Mouse (Mus musculus) limb, embryonic 14.5 days (tissue): ENCODE data around the gene Steap4. TPM values are rescaled to one million over a fixed set of nuclear protein-coding genes. Genes with fewer than 3 reads are reported as not detected.

Source experiments
- ATAC-seq: fragments of 200-750 bp; cut with Nextera tagmentation; 2 replicates; pipeline ENCODE4 v1.8.0; 2017; ENCODE audit warnings: low read depth, moderate number of reproducible peaks, moderate TSS enrichment; ENCODE audit not compliant: low FRiP score
- DNase-seq: peaks from one replicate; pipeline ENCODE4 v3.0.0-alpha.2; 2015; ENCODE audit warnings: low spot score
- H3K27ac ChIP-seq: fragments of 300-500 bp; sonication (generic); replicated peaks from 2 replicates; pipeline ENCODE4 v1.5.1; 2014; ENCODE audit warnings: low read depth, mild to moderate bottlenecking, low read length, moderate library complexity, mixed read lengths
- H3K27me3 ChIP-seq: fragments of 300-500 bp; sonication (generic); 2 replicates; pipeline ENCODE4 v1.6.1; 2014; ENCODE audit warnings: low read length, mixed read lengths; ENCODE audit not compliant: control insufficient read depth, insufficient read depth
- H3K36me3 ChIP-seq: fragments of 300-500 bp; sonication (generic); 2 replicates; pipeline ENCODE4 v1.6.1; 2014; ENCODE audit warnings: mild to moderate bottlenecking, low read length, moderate library complexity, mixed read lengths; ENCODE audit not compliant: control insufficient read depth, insufficient read depth
- H3K4me1 ChIP-seq: fragments of 300-500 bp; sonication (generic); 2 replicates; pipeline ENCODE4 v1.6.1; 2014; ENCODE audit warnings: antibody characterized with exemption, low read length, mixed read lengths; ENCODE audit not compliant: control insufficient read depth, insufficient read depth
- H3K4me2 ChIP-seq: fragments of 300-500 bp; sonication (generic); replicated peaks from 2 replicates; pipeline ENCODE4 v1.6.1; 2014; ENCODE audit warnings: low read depth, mild to moderate bottlenecking, low read length, moderate library complexity; ENCODE audit not compliant: severe bottlenecking
- H3K4me3 ChIP-seq: fragments of 300-500 bp; sonication (generic); replicated peaks from 2 replicates; pipeline ENCODE4 v1.5.1; 2014; ENCODE audit warnings: low read length
- H3K9ac ChIP-seq: fragments of 300-500 bp; sonication (generic); 2 replicates; pipeline ENCODE4 v1.6.1; 2014; ENCODE audit warnings: mild to moderate bottlenecking, low read depth, low read length, moderate library complexity; ENCODE audit not compliant: severe bottlenecking
- H3K9me3 ChIP-seq: fragments of 300-500 bp; sonication (generic); 2 replicates; pipeline ENCODE4 v1.6.1; 2016; ENCODE audit warnings: low read length; ENCODE audit not compliant: control insufficient read depth
- POLR2A ChIP-seq: fragments of 200-500 bp; IDR thresholded peaks from 2 replicates; pipeline ENCODE4 v1.8.0; 2012; ENCODE audit warnings: inconsistent platforms, mild to moderate bottlenecking, moderate library complexity, borderline replicate concordance; ENCODE audit not compliant: insufficient read depth, insufficient read length; ENCODE audit errors: extremely low read depth
- WGBS: fragments of 180-500 bp; shearing (Covaris S2); extraction: QIAGEN DNeasy Blood & Tissue Kit; methylation state at CpG from one replicate; pipeline ENCODE4 v1.1.7; 2014; 5-methylcytosine and 5-hydroxymethylcytosine counted together
- polyA plus RNA-seq, 2 experiments: library from polyadenylated mRNA; depleted of rRNA in 1 of 2; stranded (reverse) in 1 of 2; unstranded in 1 of 2; fragments of >200 nt; fragmentation: Nextera tagmentation in 1 of 2; extraction: Ambion mirVana in 1 of 2; gene quantifications; 2 replicates each; pipeline versions ENCODE4 v1.2.1 to v1.2.3; 2012 to 2014

Gene Steap4
- polyA plus RNA-seq (2012; rRNA removed) (8.9 and 9.3 TPM in 2 replicates), polyA plus RNA-seq (2014; fragmentation: Nextera tagmentation; extraction: Ambion mirVana) (9.3 TPM in 2 replicates)

- H3K4me2 ChIP-seq, result peak within 1 kb of the TSS; percentile 60
- ATAC-seq (peak; percentile 57; the same call in 1 of the 2 replicates), DNase-seq (peak; percentile 45)
- H3K4me3 ChIP-seq, result peak within 1 kb of the TSS; percentile 34
- no peaks in the 10 kb centered on the region for H3K36me3 ChIP-seq
- no peaks in the 10 kb centered on the region for H3K27me3 ChIP-seq
- H3K9me3 ChIP-seq, result no peaks in the 10 kb centered on the region
- TF ChIP-seq POLR2A, result no peak
- H3K9ac ChIP-seq, result peak within 1 kb of the TSS; percentile 51
- peaks cover 4% of the 10 kb centered on the region; the same call in 1 of the 2 replicates for H3K4me1 ChIP-seq
- H3K27ac ChIP-seq, result no peak within 1 kb of the TSS
- 3% methylated on average over 15 of the region's 20 CpGs for WGBS
Observed at GRCm38 (mm10) chr5:7960176-7960575, at the start of gene Steap4. Steap4 (plus strand) TSS chr5:7960457.

- Histone ChIP-seq H3K27me3 (no peaks in the 10 kb centered on the region), H3K36me3 (no peaks in the 10 kb centered on the region), H3K4me1 (no peaks in the 10 kb centered on the region), H3K4me2 (no peak overlapping the region), H3K4me3 (no peak overlapping the region), H3K9ac (no peak overlapping the region), H3K27ac (no peak overlapping the region), H3K9me3 (no peaks in the 10 kb centered on the region)
- no peak for DNase-seq
- 70% methylated on average over 3 of the region's 3 CpGs for WGBS
- TF ChIP-seq POLR2A, result no peak
- no peak for ATAC-seq
Observed at GRCm38 (mm10) chr5:7911975-7912374, 48.3 kb upstream of the Steap4 start.

- no peaks in the 10 kb centered on the region for H3K9me3 ChIP-seq
- no peak overlapping the region for H3K27ac ChIP-seq
- no peak overlapping the region for H3K4me3 ChIP-seq
- no peak overlapping the region for H3K4me2 ChIP-seq
- H3K27me3 ChIP-seq, result no peaks in the 10 kb centered on the region
- no peak overlapping the region for H3K9ac ChIP-seq
- H3K36me3 ChIP-seq, result no peaks in the 10 kb centered on the region
- DNase-seq (peak; percentile 63), ATAC-seq (peak; percentile 50)
- 63% methylated on average over 11 of the region's 11 CpGs for WGBS
- TF ChIP-seq POLR2A, result no peak
- no peaks in the 10 kb centered on the region for H3K4me1 ChIP-seq
Observed at GRCm38 (mm10) chr5:7917501-7918295, 42.6 kb upstream of the Steap4 start.

GRCm38 (mm10) chr5:7918296-7918579 lies 42.0 kb upstream of the Steap4 start:
- peak overlapping the region; percentile 9; the same call in 1 of the 2 replicates for H3K27ac ChIP-seq
- no peak for DNase-seq
- H3K4me2 ChIP-seq, result no peak overlapping the region
- no peaks in the 10 kb centered on the region for H3K36me3 ChIP-seq
- no peaks in the 10 kb centered on the region for H3K9me3 ChIP-seq
- no peaks in the 10 kb centered on the region for H3K4me1 ChIP-seq
- no peaks in the 10 kb centered on the region for H3K27me3 ChIP-seq
- H3K9ac ChIP-seq, result no peak overlapping the region
- 67% methylated on average over 5 of the region's 5 CpGs for WGBS
- no peak overlapping the region for H3K4me3 ChIP-seq
- TF ChIP-seq POLR2A, result no peak
- no peak; the same call in 1 of the 2 replicates for ATAC-seq

- no peak for ATAC-seq
Observed at GRCm38 (mm10) chr5:7919681-7920080, 40.6 kb upstream of the Steap4 start.

More at GRCm38 (mm10) chr5:7919681-7920080, 40.6 kb upstream of the Steap4 start:
- Histone ChIP-seq H3K27me3 (no peaks in the 10 kb centered on the region), H3K9ac (no peak overlapping the region), H3K4me2 (no peak overlapping the region), H3K27ac (no peak overlapping the region), H3K4me3 (no peak overlapping the region), H3K4me1 (no peaks in the 10 kb centered on the region), H3K9me3 (no peaks in the 10 kb centered on the region), H3K36me3 (no peaks in the 10 kb centered on the region)
- TF ChIP-seq POLR2A, result no peak
- no peak for DNase-seq
- WGBS, result 96% methylated on average over 2 of the region's 2 CpGs
